Mouse (Mus musculus): ENCODE data around the gene Sntg2. TPM values are rescaled to one million over a fixed set of nuclear protein-coding genes. Genes with fewer than 3 reads are reported as not detected.

Gene Sntg2
- 1.7 and 1.8 TPM in 2 replicates for polyA plus RNA-seq (2016; fragmentation: Nextera tagmentation; extraction: Ambion mirVana)

DNA sequence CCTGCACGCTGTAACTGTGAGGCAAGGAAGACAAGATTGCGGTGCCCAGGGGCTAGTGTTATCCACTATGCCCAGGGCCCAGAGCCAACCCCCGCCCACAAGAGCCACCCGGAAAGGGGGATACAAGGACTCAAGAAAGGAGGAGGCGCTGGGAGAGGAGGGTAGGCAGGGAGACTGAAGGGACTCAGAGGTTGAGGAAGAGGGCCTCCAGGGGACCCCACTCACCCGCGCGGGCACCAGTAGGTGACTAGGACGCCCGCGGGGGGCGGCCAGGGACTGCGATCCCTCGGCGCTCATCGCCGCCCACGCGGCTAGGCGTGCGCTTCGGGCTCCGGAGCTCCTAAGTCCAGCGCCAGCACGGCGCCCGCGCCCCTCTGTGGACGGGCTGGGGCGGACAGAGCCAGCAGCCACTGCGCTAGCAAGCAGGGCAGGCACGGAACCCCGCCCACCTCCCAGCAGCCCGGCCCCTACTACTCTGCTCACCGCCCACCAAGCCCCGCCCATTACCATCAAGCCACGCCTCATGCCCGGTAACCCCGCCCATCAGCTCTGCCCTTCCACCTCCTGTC is at the start of gene Sntg2:
Gene Sntg2, minus strand, starts transcription at position 443 of the 569 bp plus-strand sequence.
- Histone ChIP-seq H3K36me3 (no peaks in the 10 kb centered on the region), H3K4me3 (peak within 1 kb of the TSS; percentile 55), H3K9ac (replicated peaks) (peak within 1 kb of the TSS; percentile 71), H3K27me3 (peaks cover 19% of the 10 kb centered on the region), H3K9me3 (no peaks in the 10 kb centered on the region), H3K4me2 (replicated peaks) (peak within 1 kb of the TSS; percentile 96), H3K4me1 (peaks cover 4% of the 10 kb centered on the region), H3K27ac (replicated peaks) (no peak within 1 kb of the TSS)
- WGBS: under 1% methylated on average over 28 of the region's 39 CpGs
- peak; percentile 98 for ATAC-seq (ENCODE audit: low FRiP score, low read depth)

DNA sequence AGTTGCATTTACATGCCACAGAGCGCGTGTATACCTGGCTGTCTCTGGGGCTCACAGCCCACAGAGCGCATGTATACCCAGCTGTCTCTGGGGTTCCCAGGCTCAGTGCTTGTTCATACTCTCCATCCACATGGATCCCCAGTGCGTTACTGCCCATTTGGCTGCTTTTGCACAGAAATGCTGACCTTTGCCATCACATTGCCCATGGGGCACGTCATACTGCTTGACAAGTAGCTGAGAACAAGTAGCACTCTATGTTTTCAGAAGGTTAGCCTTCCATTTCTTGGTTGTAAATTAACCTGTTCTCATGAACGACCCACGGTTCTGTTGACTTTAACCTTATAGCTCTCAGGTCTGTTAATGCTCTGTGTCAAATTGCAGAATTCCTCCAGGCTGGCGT is 43.4 kb upstream of the Sntg2 start:
- Histone ChIP-seq H3K4me3 (no peak overlapping the region), H3K9me3 (no peaks in the 10 kb centered on the region), H3K4me1 (no peaks in the 10 kb centered on the region), H3K9ac (replicated peaks) (no peak overlapping the region), H3K4me2 (replicated peaks) (no peak overlapping the region), H3K27me3 (no peaks in the 10 kb centered on the region), H3K36me3 (no peaks in the 10 kb centered on the region), H3K27ac (replicated peaks) (no peak overlapping the region)
- ATAC-seq (ENCODE audit: low FRiP score, low read depth): no peak
- 88% methylated on average over 8 of the region's 8 CpGs for WGBS

DNA sequence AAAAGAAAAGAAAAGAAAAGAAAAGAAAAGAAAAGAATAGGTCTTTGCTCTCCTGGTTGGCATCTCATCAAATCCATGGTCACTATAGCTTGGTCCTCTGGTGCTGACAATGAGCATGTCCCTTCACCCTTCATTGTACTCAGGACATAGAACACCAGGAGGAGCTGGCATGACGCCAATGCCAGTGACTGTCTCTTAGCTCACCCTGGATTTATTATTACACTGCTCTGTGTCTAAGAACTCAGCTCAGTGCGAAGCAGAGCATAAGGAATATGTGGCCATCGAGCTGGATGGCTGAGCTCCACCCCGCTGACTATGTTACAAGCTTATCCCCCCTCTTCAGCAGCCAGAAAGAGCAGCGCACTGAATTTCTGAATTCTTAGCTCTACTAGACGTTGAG is 42.8 kb upstream of the Sntg2 start:
- H3K9ac ChIP-seq (replicated peaks): no peak overlapping the region
- no peak for ATAC-seq (ENCODE audit: low FRiP score, low read depth)
- H3K36me3 ChIP-seq: no peaks in the 10 kb centered on the region
- H3K4me2 ChIP-seq (replicated peaks): no peak overlapping the region
- H3K27me3 ChIP-seq: no peaks in the 10 kb centered on the region
- H3K9me3 ChIP-seq: no peaks in the 10 kb centered on the region
- no peak overlapping the region for H3K27ac ChIP-seq (replicated peaks)
- H3K4me3 ChIP-seq: no peak overlapping the region
- H3K4me1 ChIP-seq: no peaks in the 10 kb centered on the region
- WGBS: 82% methylated on average over 6 of the region's 6 CpGs

DNA sequence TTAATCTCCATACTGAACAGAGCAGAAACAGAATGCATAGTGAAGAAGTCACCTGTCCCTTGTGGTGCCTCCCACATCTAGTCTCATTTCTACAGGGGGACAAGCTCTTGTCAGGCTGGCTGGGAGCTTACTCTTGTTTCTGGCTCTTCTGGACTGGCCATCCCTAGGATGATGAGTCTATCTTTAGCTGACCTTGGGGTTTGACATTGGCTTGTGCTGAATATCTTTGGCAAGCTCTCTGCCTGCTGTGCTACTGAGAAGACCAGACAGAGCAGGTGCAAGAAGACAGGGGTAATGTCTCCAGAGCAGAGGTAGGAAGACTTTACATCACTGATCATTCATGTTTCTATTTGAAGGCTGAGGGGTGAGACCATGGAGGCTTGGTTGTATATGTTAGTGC is 29.5 kb upstream of the Sntg2 start:
- Histone ChIP-seq H3K9me3 (no peaks in the 10 kb centered on the region), H3K27ac (replicated peaks) (no peak overlapping the region), H3K27me3 (no peaks in the 10 kb centered on the region), H3K4me3 (no peak overlapping the region), H3K36me3 (no peaks in the 10 kb centered on the region), H3K4me2 (replicated peaks) (no peak overlapping the region), H3K4me1 (no peaks in the 10 kb centered on the region), H3K9ac (replicated peaks) (no peak overlapping the region)
- no peak for ATAC-seq (ENCODE audit: low FRiP score, low read depth)

DNA sequence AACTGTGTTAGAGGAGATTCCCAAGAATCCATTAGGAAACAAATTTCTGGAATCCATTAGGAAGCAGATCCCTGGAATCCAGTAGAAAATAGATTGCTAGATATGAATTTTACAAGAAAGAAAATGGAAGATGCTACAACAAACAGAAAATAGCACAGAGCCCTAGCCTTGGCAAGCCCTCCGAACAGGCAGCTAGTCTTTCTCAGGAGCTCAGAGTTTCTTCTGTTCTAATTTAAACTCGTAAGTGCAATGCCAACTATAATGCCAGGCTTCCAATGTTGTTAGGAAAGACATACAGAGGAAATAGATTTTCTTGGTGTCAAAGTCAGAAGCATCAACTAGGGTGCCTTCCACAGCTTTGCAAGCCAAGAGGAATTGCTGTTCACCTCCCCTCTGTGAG is 27.4 kb upstream of the Sntg2 start:
- no peak overlapping the region for H3K4me2 ChIP-seq (replicated peaks)
- WGBS: 80% methylated on average over 2 of the region's 2 CpGs
- H3K27me3 ChIP-seq: no peaks in the 10 kb centered on the region
- ATAC-seq (ENCODE audit: low FRiP score, low read depth): no peak
- H3K9ac ChIP-seq (replicated peaks): no peak overlapping the region
- no peaks in the 10 kb centered on the region for H3K4me1 ChIP-seq
- H3K9me3 ChIP-seq: no peaks in the 10 kb centered on the region
- H3K4me3 ChIP-seq: no peak overlapping the region
- no peak overlapping the region for H3K27ac ChIP-seq (replicated peaks)
- no peaks in the 10 kb centered on the region for H3K36me3 ChIP-seq

DNA sequence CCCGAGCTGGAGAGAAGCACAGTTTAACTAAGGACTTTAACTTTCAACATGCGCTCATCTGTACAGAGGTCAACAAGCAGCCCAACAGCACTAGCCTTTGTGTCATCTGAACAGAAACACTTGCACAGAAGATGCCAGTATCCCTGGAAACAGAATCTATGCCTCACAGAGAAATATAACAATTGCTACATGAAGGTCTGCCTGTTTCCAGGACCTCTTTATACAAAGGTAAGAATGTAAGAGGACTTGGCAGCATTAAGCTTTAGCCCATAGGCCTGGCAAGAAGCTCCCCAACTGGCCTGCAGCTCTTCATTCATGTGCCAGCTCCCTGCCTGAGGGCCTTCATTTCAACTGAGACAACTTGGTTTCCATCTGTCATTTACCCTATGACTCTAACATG is 26.9 kb upstream of the Sntg2 start:
- Histone ChIP-seq H3K27me3 (no peaks in the 10 kb centered on the region), H3K9ac (replicated peaks) (no peak overlapping the region), H3K36me3 (no peaks in the 10 kb centered on the region), H3K4me3 (no peak overlapping the region), H3K27ac (replicated peaks) (no peak overlapping the region), H3K4me1 (no peaks in the 10 kb centered on the region), H3K4me2 (replicated peaks) (no peak overlapping the region), H3K9me3 (no peaks in the 10 kb centered on the region)
- 75% methylated on average over 2 of the region's 2 CpGs for WGBS
- ATAC-seq (ENCODE audit: low FRiP score, low read depth): no peak

DNA sequence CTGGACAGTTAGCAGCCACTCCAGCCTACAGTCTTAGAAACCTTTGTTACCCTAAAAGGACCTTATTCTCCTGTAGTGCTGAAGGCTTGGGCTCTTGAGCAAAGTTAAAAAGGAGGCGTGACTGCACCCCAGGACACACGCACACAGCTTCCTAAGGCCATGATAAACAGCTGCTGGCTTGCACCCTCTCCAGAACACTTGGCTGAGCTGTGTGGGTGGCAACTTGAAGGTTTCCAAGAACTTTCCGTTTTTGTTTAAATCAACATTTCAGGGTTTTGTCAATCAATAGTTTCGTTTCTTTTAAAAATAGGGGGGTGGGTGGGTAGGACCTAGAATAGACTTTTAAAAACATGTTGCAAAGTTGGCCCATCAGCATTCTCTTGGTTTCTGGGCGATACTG is 882 bp downstream of the Sntg2 start:
- no peak for ATAC-seq (ENCODE audit: low FRiP score, low read depth)
- Histone ChIP-seq H3K36me3 (no peaks in the 10 kb centered on the region), H3K27ac (replicated peaks) (no peak overlapping the region), H3K4me3 (0 out of 2 replicates have a peak overlapping the region, but pooled peaks have one; percentile 55), H3K27me3 (peaks cover 19% of the 10 kb centered on the region), H3K9ac (replicated peaks) (no peak overlapping the region), H3K4me2 (replicated peaks) (peak overlapping the region; percentile 96), H3K9me3 (no peaks in the 10 kb centered on the region), H3K4me1 (peaks cover 4% of the 10 kb centered on the region)
- WGBS: 53% methylated on average over 5 of the region's 5 CpGs

DNA sequence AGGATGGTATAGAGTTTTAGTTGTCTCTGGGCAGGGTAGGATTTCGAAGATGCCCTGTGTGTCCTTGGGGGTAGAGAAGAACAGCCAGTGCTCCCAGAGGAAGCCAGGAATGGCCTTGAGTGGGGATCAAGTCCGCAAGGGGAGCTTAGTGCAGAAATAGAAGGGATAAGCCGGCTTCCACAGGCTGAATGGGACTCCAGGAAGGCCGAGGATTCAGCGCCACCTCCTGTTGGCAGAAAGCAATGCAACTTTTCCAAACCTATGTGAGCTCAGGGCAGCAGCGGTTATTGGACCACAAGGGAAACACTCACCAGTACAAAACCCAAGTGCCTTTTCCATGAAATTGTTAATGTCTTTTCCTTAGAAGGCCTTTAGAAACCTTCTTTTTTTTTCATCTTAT is 3.4 kb downstream of the Sntg2 start:
- H3K27me3 ChIP-seq: peaks cover 19% of the 10 kb centered on the region
- H3K9ac ChIP-seq (replicated peaks): no peak overlapping the region
- no peak overlapping the region for H3K4me3 ChIP-seq
- no peaks in the 10 kb centered on the region for H3K9me3 ChIP-seq
- 6% methylated on average over 6 of the region's 6 CpGs for whole genome bisulfite sequencing
- ATAC-seq (ENCODE audit: low FRiP score, low read depth): no peak
- H3K4me2 ChIP-seq (replicated peaks): no peak overlapping the region
- no peaks in the 10 kb centered on the region for H3K36me3 ChIP-seq
- H3K4me1 ChIP-seq: peaks cover 4% of the 10 kb centered on the region
- H3K27ac ChIP-seq (replicated peaks): no peak overlapping the region

DNA sequence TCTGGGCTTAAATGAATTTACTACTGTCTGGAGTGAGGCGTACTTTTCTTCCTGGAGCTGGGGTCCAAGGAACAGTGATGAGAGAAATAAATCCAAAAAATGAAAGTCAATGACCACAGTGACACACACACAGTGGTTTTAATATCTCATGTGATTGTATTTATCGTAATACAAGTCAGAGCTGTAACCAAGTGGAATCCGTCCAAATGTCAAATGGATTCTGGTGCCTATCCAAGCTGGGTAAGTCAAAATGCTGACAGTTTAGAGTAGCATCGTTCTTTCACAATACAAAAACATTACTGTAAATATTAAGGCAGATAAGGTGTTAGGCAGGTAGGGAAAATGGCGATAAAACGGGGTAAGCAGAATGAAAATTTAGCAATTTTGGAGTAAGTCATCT is 4.0 kb downstream of the Sntg2 start:
- Histone ChIP-seq H3K9ac (replicated peaks) (no peak overlapping the region), H3K4me1 (peaks cover 4% of the 10 kb centered on the region), H3K27me3 (peaks cover 19% of the 10 kb centered on the region), H3K27ac (replicated peaks) (no peak overlapping the region), H3K9me3 (no peaks in the 10 kb centered on the region), H3K36me3 (no peaks in the 10 kb centered on the region), H3K4me3 (no peak overlapping the region), H3K4me2 (replicated peaks) (no peak overlapping the region)
- no peak for ATAC-seq (ENCODE audit: low FRiP score, low read depth)
- 89% methylated on average over 6 of the region's 6 CpGs for WGBS

DNA sequence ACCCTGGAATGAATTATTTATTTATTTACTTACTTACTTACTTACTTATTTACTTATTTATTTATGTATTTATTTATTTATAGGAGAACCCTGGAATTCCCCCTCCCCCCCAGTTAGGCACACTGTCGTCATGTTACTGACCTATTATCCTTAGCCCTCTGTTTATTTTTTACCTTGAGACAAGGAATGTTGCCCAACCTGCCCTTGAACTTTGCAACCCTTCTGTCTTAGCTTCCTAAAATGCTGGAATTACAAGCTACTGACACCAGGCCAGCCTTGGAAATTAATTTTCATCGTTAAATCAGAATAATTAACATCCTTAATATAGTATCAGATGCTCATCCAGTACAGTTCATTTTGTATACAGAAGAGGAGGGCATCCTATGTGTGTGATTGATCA is 10.9 kb downstream of the Sntg2 start:
- Histone ChIP-seq H3K4me3 (no peak overlapping the region), H3K4me2 (replicated peaks) (no peak overlapping the region), H3K9me3 (no peaks in the 10 kb centered on the region), H3K27me3 (no peaks in the 10 kb centered on the region), H3K36me3 (no peaks in the 10 kb centered on the region), H3K27ac (replicated peaks) (no peak overlapping the region), H3K9ac (replicated peaks) (no peak overlapping the region), H3K4me1 (no peaks in the 10 kb centered on the region)
- 77% methylated on average over 2 of the region's 2 CpGs for WGBS
- ATAC-seq (ENCODE audit: low FRiP score, low read depth): no peak

DNA sequence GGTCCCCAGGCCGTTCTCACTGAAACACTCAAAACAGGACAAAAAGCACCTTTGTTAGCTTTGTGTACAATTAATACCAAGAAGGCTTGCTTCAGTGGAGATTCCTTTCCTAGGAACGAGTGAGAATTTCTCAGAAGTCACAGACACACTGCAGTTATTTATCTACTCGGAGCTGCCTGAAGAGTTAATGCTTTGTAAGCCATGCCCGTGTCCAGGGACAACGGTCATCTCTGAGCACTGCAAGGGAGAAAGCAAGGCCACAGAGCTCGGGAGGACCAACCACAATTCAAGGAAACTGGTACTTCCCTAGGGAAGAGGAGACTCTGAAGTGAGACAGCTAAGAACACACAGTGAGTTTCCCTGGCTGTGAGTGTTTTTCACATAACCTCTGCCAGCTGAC is 15.5 kb downstream of the Sntg2 start:
- Histone ChIP-seq H3K27me3 (no peaks in the 10 kb centered on the region), H3K9me3 (no peaks in the 10 kb centered on the region), H3K4me3 (no peak overlapping the region), H3K36me3 (no peaks in the 10 kb centered on the region), H3K4me2 (replicated peaks) (no peak overlapping the region), H3K27ac (replicated peaks) (no peak overlapping the region), H3K4me1 (no peaks in the 10 kb centered on the region), H3K9ac (replicated peaks) (no peak overlapping the region)
- no peak for ATAC-seq (ENCODE audit: low FRiP score, low read depth)
- 60% methylated on average over 6 of the region's 6 CpGs for WGBS

DNA sequence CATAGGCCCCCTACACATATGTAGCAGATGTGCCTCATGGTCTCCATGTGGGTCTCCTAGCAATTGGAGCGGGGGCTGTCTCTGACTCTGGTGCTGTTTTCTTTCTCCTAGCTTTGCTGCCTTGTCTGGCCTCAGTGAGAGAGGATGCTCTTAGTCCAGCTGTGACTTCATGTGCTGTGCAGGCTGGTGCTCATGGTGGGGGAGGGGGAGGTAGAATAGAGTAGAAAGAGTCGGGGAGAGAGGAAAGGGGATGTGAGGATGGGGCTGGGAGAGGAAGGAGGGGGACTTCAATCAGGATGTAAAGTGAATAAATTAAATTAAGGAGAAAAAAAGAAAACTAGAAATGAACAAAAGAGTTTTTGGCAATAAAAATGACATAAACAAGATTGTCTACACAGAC is 20.8 kb downstream of the Sntg2 start:
- WGBS: 47% methylated on average over 2 of the region's 2 CpGs
- no peaks in the 10 kb centered on the region for H3K27me3 ChIP-seq

DNA sequence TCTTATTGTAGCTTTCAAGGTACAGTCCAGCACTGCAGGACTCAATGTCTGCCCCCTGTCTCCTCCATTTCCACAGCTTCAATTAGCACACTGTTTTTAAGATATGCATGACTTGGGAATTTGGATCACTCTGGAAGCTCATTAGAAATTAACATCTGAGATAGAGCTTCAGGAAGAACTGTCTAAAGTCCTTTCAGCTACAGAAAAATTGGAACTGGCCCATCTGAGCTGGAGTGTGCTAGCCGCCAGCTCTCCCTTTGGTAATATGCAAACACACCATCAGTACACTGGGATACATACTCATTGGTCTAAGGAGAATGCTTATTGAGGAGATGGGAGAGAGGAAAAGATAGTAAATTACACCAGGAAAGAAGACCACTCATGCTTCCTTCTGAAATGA is 25.1 kb downstream of the Sntg2 start:
- ATAC-seq (ENCODE audit: low FRiP score, low read depth): no peak
- WGBS: 85% methylated on average over 1 of the region's 1 CpGs
- Histone ChIP-seq H3K27me3 (no peaks in the 10 kb centered on the region), H3K4me3 (no peak overlapping the region), H3K27ac (replicated peaks) (no peak overlapping the region), H3K36me3 (no peaks in the 10 kb centered on the region), H3K9ac (replicated peaks) (no peak overlapping the region), H3K4me2 (replicated peaks) (no peak overlapping the region), H3K4me1 (no peaks in the 10 kb centered on the region), H3K9me3 (no peaks in the 10 kb centered on the region)

More for the DNA sequence above, 20.8 kb downstream of the Sntg2 start:
- no peak for ATAC-seq (ENCODE audit: low FRiP score, low read depth)
- Histone ChIP-seq H3K9me3 (no peaks in the 10 kb centered on the region), H3K4me1 (no peaks in the 10 kb centered on the region), H3K36me3 (no peaks in the 10 kb centered on the region), H3K27ac (replicated peaks) (no peak overlapping the region), H3K4me3 (no peak overlapping the region), H3K9ac (replicated peaks) (no peak overlapping the region), H3K4me2 (replicated peaks) (no peak overlapping the region)
